ENCODE assay signal across 16 mouse cellular contexts in the genomic region with DNA sequence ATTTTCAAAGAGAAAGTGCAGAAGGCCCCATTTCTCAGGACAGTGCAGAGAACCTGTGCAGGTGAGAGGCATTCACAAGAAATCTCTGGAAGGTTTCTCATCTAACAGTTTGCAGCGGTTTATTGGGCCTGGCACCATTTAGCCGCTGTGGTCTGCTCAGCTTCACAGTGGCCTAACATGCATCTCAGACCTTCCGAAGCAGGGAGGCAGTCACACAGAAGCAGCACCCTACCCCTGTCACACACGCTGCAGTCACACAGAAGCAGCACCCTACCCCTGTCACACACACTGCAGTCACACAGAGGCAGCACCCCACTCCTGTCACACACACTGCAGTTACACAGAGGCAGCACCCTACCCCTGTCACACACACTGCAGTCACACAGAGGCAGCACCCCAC.
"Had no signal": no experiment of that assay in that cellular context is flagged by ENCODE, and none has a peak within 500 bp of the region (broad histone marks: within the 10 kb centered on the region; RNA-seq: fewer than 3 reads in every experiment).

No protein-coding gene starts in this region.

- H3K36me3 ChIP-seq: neural tube, embryonic 13.5 days; neural tube, embryonic 15.5 days; stomach, embryonic 15.5 days had no signal

- H3K27ac ChIP-seq: neural tube, embryonic 13.5 days; neural tube, embryonic 15.5 days; stomach, embryonic 15.5 days; stomach, postnatal 0 days had no signal

- H3K4me3 ChIP-seq: neural tube, embryonic 13.5 days; neural tube, embryonic 15.5 days; stomach, embryonic 15.5 days had no signal

- H3K9me3 ChIP-seq: neural tube, embryonic 13.5 days; neural tube, embryonic 15.5 days; stomach, embryonic 15.5 days had no signal

- H3K27me3 ChIP-seq: neural tube, embryonic 13.5 days; neural tube, embryonic 15.5 days; stomach, embryonic 15.5 days had no signal

- DNase-seq: retina, postnatal 1 day; right cerebral cortex, adult 18-20 months; right cerebral cortex, postnatal 14 days; right cerebral cortex, postnatal 25 days; right cerebral cortex, postnatal 4 days; spleen, adult 18-20 months; thymus, adult 18-20 months; thymus, adult 2 months; thymus, postnatal 14 days; thymus, postnatal 25 days; thymus, postnatal 36 days; thymus, postnatal 4 days had no signal
